Mouse (Mus musculus): ENCODE results near the gene Slc39a2. TPM values are rescaled to one million over a fixed set of nuclear protein-coding genes. Genes with fewer than 3 reads are reported as not detected.

The Slc39a2 gene
- 3.3 and 3.7 TPM in 2 replicates for polyA plus RNA-seq (2012; rRNA removed)

GRCm38 (mm10) chr14:51892191-51892939, at the start of gene Slc39a2:
TSS of gene Slc39a2 (plus strand) at chr14:51892889.

GRCm38 (mm10) chr14:51853399-51853798, 39.3 kb upstream of the Slc39a2 start, which contains the start of gene Ear6:
TSS of gene Ear6 (plus strand) at chr14:51853699.

GRCm38 (mm10) chr14:51884598-51885331, 7.9 kb upstream of the Slc39a2 start, which contains the start of gene Mettl17:
TSS of gene Mettl17 (plus strand) at chr14:51884842.

GRCm38 (mm10) chr14:51913960-51914762, 21.5 kb downstream of the Slc39a2 start, which contains the start of gene Ndrg2:
TSS of gene Ndrg2 (minus strand) at chr14:51914158.

GRCm38 (mm10) chr14:51918125-51918524, 25.4 kb downstream of the Slc39a2 start, which contains the start of gene Tppp2:
TSS of gene Tppp2 (plus strand) at chr14:51918425.

GRCm38 (mm10) chr14:51922571-51922865, 29.8 kb downstream of the Slc39a2 start, which contains the start of gene Rnase13:
TSS of gene Rnase13 (minus strand) at chr14:51922773.

Other genes starting within 250 kb of the Slc39a2 start
- gene Gm17079, start 197.4 kb upstream of the Slc39a2 start, polyA plus RNA-seq (2012; rRNA removed) = not detected in 2 replicates
- gene Gm5800, start 175.7 kb upstream of the Slc39a2 start, polyA plus RNA-seq (2012; rRNA removed) = not detected in 2 replicates
- not detected in 2 replicates for gene Ang4, start 119.3 kb upstream of the Slc39a2 start, polyA plus RNA-seq (2012; rRNA removed)
- not detected in 2 replicates for gene AY358078, start 92.8 kb upstream of the Slc39a2 start, polyA plus RNA-seq (2012; rRNA removed)
- 1.4 and 2.7 TPM in 2 replicates for gene Ear6, start 39.2 kb upstream of the Slc39a2 start, polyA plus RNA-seq (2012; rRNA removed)
- gene Mettl17, start 8.0 kb upstream of the Slc39a2 start, polyA plus RNA-seq (2012; rRNA removed) = 40.3 and 57.0 TPM in 2 replicates
- gene Ndrg2, start 21.3 kb downstream of the Slc39a2 start, polyA plus RNA-seq (2012; rRNA removed) = 10.3 and 13.9 TPM in 2 replicates
- not detected in 2 replicates for gene Tppp2, start 25.5 kb downstream of the Slc39a2 start, polyA plus RNA-seq (2012; rRNA removed)
- gene Rnase13, start 29.9 kb downstream of the Slc39a2 start, polyA plus RNA-seq (2012; rRNA removed) = not detected in 2 replicates
- gene Arhgef40, start 91.8 kb downstream of the Slc39a2 start, polyA plus RNA-seq (2012; rRNA removed) = 94.3 and 142 TPM in 2 replicates
- 1.6 and 1.7 TPM in 2 replicates for gene Tmem253, start 122.8 kb downstream of the Slc39a2 start, polyA plus RNA-seq (2012; rRNA removed)
- gene Zfp219, start 127.8 kb downstream of the Slc39a2 start, polyA plus RNA-seq (2012; rRNA removed) = 172 and 232 TPM in 2 replicates
- not detected in 2 replicates for gene Olfr221, start 149.6 kb downstream of the Slc39a2 start, polyA plus RNA-seq (2012; rRNA removed)
- 691 and 1,274 TPM in 2 replicates for gene Hnrnpc, start 211.1 kb downstream of the Slc39a2 start, polyA plus RNA-seq (2012; rRNA removed)
- 0.92 and 2.0 TPM in 2 replicates for gene Rpgrip1, start 217.8 kb downstream of the Slc39a2 start, polyA plus RNA-seq (2012; rRNA removed)

Data from central nervous system, embryonic 11.5 days (tissue).